Mouse (Mus musculus) mesoderm, embryonic 11.5 days (tissue): ENCODE data around the gene Cnbp.
A peak's percentile ranks its signal among the peaks of the same experiment; 100 is the strongest.

Source experiments
- DNase-seq: peaks from one replicate; pipeline ENCODE4 v3.0.0-alpha.2; 2012; ENCODE audit warnings: low read depth, low spot score

Gene Cnbp

GRCm38 (mm10) chr6:87850155-87850899 lies 579 bp downstream of the Cnbp start:
- peak; percentile 31 for DNase-seq

DNA sequence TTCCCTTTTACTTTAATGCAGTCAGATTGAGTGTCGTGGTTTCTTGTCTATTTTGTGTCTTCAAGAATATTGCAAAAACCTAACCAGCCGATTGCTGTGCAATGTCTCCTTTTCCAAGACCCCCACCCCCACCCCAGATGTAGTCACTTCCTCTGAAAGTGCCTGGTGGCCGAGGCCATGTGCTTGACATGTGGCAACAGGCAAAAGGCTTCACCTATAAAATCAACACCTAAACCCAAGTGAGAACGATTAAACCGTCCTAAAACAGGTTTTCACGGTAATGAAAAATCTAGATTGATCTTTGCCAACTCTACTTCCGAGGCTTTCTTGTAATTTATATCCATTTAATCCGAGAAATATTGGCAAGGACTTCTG lies 1.1 kb downstream of the Cnbp start:
- DNase-seq, result peak; percentile 69

GRCm38 (mm10) chr6:87846813-87847212 lies 4.1 kb downstream of the Cnbp start:
- no peak for DNase-seq

- DNase-seq, result no peak
Measured at GRCm38 (mm10) chr6:87845031-87845695, 5.7 kb downstream of the Cnbp start.

GRCm38 (mm10) chr6:87842254-87842653 lies 8.7 kb downstream of the Cnbp start:
- no peak for DNase-seq

- no peak for DNase-seq
Measured at GRCm38 (mm10) chr6:87841635-87842034, 9.3 kb downstream of the Cnbp start.

GRCm38 (mm10) chr6:87839797-87840341 lies 11.0 kb downstream of the Cnbp start:
- no peak for DNase-seq

- DNase-seq, result peak; percentile 98
Measured at GRCm38 (mm10) chr6:87838551-87839197, 12.2 kb downstream of the Cnbp start, which contains the start of gene Isy1. TSS of gene Isy1 (minus strand) at chr6:87838798.

DNA sequence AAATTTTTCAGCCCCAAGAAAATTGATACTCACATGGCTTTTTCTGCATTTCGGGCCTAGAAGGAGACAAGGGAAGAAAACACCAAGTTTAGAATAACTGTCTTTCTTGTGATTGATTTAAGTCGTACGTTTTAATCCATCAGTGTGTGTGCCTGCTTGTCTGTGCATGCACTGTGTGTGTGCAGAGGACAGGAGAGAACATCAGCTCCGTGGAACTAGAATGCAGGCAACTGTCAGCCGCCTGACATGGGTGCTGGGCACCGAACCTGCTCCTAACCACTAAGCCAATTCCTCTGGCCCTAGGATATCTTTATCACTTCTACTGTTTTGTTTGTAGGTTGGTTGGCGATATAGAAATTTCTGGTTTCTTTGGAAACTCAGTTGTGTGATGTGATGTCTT lies 15.2 kb downstream of the Cnbp start, which contains the start of gene Gm45140:
TSS of gene Gm45140 (minus strand) at position 101 of the 400 bp plus-strand sequence.
- no peak for DNase-seq

GRCm38 (mm10) chr6:87820366-87820765 lies 30.5 kb downstream of the Cnbp start:
- DNase-seq, result no peak

GRCm38 (mm10) chr6:87814486-87814885 lies 36.4 kb downstream of the Cnbp start:
- DNase-seq, result no peak

DNA sequence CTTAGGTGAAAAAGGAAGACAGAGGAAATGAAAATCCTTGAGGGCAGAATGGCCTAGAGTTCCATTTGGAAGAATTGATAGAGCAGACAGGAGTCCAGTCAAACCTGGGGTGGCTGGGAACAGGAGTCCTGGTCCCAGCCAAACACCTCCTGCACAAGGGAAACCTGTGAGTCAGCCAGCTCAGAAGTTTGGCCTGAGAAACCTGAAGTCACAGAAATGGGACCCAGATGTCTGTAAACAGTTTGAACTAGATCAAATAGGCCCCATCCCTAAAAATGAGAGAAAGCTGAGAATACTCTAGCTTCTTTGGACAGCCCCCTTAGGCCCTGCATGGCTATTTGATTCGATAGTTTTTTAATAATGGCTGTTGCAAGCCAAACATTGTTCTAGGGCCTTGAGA lies 38.2 kb downstream of the Cnbp start:
- no peak for DNase-seq

GRCm38 (mm10) chr6:87811675-87812338 lies 39.1 kb downstream of the Cnbp start, which contains the start of gene Rab43:
TSS of gene Rab43 (minus strand) at chr6:87812164.
- peak; percentile 87 for DNase-seq

DNA sequence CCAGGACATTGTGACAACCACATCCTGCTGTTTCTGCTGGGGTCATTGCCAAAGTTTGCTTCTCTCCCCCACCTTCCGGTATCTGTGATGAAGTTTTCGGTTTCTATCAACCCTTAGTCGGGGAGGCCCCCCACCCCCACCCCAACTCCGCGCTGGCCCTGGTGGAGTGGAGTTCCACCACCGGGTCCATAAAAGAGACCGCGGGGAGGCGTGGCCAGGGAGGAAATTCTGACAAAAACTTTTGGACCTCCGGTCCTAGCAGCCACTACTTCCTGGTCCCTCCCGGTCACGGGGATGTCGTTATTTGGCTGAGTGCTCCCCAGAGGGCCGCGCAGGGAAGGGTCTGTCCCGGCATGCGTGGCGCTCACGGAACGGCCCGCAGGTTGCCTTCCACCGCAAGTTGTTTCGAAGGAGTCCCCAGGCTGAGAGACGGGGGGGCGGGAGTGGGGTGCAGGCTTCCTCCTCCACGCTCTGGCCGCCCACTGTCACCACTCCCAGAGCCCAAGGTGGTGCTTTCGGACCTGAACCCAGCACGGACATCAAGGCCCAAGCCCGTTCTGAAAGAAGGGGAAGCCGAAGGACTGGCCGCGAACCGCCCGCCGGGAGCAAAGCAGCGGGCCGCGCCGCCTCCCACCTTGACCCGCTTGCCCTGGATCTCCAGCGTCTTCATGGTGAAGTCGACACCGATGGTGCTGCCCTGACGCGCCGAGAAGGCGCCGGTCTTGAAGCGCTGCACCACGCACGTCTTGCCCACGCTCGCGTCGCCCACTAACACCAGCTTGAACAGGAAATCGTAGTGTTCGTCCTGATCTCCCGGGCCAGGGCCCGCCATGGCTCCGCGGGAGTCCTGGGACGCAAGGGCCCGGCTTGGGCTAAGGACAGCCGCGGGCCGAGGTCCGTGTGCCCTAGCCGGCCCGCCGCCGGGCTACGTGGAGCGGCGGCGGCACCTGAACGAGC lies 39.9 kb downstream of the Cnbp start:
- peak; percentile 49 for DNase-seq

- no peak for DNase-seq
Measured at GRCm38 (mm10) chr6:87810311-87810710, 40.6 kb downstream of the Cnbp start.

DNA sequence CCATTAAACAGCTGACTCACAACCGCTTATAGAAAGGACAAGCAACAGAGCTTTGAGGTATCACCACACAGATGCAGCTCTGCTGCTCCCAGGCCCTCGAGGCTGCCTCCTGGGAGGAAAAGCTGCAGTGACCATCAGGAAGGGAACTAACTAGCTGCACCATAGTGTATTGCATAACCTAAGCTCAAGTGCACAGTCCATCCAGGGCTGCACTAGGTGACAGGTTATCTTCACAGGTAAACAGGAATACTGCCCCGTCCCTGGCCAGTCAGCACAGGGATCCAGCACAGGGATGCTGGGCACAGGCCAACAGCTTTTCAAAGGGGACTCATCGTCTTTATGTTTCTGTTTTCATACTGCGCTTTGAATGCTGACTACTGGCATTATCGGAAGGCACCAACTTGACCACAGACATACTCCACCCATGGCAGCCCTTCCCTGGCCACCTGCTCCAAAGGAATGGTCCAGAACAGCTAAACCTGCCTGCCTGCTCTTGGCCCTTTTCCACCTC lies 41.2 kb downstream of the Cnbp start:
- no peak for DNase-seq

GRCm38 (mm10) chr6:87809144-87809543 lies 41.8 kb downstream of the Cnbp start:
- no peak for DNase-seq

DNA sequence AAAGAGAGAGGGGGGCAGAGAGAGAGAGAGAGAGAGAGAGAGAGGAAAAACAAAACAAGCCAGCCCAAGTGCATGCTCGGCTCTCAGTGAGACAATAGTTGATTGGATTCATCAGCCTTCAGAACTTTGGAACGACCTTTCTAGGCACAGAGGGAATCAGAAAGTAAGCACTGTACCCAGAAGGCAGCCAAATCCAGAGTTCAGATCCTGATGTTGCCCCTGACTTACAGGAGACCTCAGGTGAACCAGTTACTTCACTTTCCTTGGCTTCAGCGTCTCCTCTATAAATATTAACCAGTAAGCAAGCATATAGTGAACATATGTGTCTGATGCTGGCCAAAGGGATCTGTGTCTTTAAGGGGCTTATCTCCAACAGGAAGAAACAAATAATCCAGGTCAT lies 42.4 kb downstream of the Cnbp start:
- no peak for DNase-seq

DNA sequence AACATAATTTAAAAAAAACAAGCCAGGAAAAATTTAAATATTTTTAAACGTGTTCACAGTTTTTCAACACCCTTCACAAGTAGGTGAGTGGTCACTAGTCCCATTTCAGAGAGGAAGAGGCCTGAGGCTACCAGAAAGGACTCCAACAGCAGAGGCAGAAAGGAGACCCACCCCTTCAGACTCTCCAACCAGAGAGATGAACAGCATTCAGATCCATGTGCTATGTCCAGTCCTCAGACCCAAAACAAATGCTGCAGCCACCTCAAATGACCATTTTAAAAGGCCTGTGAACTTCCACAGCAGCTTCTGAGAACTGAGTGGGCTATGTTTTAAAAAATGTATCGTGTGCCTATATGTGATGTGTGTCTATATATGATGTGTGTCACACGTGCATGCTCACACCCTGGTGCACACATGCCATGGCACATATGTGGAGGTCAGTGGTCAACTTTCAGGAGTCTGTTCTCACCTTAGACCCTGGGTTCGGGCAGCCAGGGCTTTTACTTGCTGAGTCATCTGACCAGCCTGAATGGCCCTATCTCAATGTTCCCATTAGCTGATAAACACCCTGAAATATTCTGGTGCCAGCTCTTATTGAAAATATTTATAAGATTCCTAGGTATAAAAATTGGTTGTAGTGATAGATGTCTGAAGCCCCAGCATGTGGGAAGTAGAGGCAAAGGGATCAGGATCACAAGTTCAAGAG lies 43.0 kb downstream of the Cnbp start:
- DNase-seq, result no peak

DNA sequence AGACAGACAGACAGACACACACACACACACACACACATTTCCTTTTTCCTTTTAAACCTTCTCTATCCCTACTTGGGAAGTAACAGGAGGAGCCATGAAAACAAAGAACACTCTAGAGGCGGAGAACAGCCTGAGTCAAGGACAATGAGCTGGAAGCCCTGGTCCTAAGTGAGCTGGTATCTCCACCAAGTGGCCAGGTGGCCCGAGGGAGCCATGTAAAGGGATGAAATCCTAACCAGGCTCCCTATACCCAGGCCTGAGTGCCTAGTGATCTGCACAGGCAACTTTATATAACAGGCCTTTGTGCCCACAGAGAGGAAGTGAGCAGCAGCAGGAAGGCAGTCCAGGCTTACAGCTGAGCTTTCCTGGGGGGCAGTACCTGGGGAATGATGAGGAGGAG lies 44.0 kb downstream of the Cnbp start:
- no peak for DNase-seq
